Mouse (Mus musculus): ENCODE measurements around the gene Tcf3. TPM values are rescaled to one million over a fixed set of nuclear protein-coding genes. Genes with fewer than 3 reads are reported as not detected.

The Tcf3 gene
- polyA plus RNA-seq, 1 experiment from 2014 or later, result 183 TPM

- H3K27me3 ChIP-seq, result peaks cover 54% of the 10 kb centered on the region
- ATAC-seq (ENCODE audit: insufficient number of reproducible peaks, insufficient read depth, low FRiP score, low TSS enrichment, low read depth), result no peak
- 34% methylated on average over 6 of the region's 6 CpGs for WGBS
Observed at GRCm38 (mm10) chr10:80363734-80364133, 69.7 kb downstream of the Tcf3 start.

More at GRCm38 (mm10) chr10:80363734-80364133, 69.7 kb downstream of the Tcf3 start:
- H3K4me1 ChIP-seq, result no peaks in the 10 kb centered on the region
- no peak overlapping the region for H3K4me3 ChIP-seq
- no peak overlapping the region for H3K27ac ChIP-seq
- H3K9me3 ChIP-seq, result peaks cover 4% of the 10 kb centered on the region; the same call in 1 of the 2 replicates
- 0 out of 2 replicates have a peak overlapping the region, but pooled peaks have one; percentile 2 for H3K9ac ChIP-seq
- H3K36me3 ChIP-seq, result no peaks in the 10 kb centered on the region
- H3K4me2 ChIP-seq, result no peak overlapping the region

Small RNA genes lying within 50 kb of the gene (microRNA-seq; reads per million reads assigned to microRNA genes)
- not detected for gene Gm22721

Other genes starting within 250 kb of the Tcf3 start
- gene Mum1, start 207.2 kb downstream of the Tcf3 start, polyA plus RNA-seq (2015; fragmentation: Nextera tagmentation; extraction: Ambion mirVana), result 96.1 and 97.6 TPM in 2 replicates
- gene Ndufs7, start 184.5 kb downstream of the Tcf3 start, polyA plus RNA-seq (2015; fragmentation: Nextera tagmentation; extraction: Ambion mirVana), result 266 and 299 TPM in 2 replicates
- 27.2 and 33.6 TPM in 2 replicates for gene Gamt, start 172.6 kb downstream of the Tcf3 start, polyA plus RNA-seq (2015; fragmentation: Nextera tagmentation; extraction: Ambion mirVana)
- 66.0 and 70.6 TPM in 2 replicates for gene Dazap1, start 172.2 kb downstream of the Tcf3 start, polyA plus RNA-seq (2015; fragmentation: Nextera tagmentation; extraction: Ambion mirVana)
- gene Rps15, start 141.2 kb downstream of the Tcf3 start, polyA plus RNA-seq (2015; fragmentation: Nextera tagmentation; extraction: Ambion mirVana), result 1,000 and 1,047 TPM in 2 replicates
- 9.3 and 9.4 TPM in 2 replicates for gene Apc2, start 137.7 kb downstream of the Tcf3 start, polyA plus RNA-seq (2015; fragmentation: Nextera tagmentation; extraction: Ambion mirVana)
- gene 2310011J03Rik, start 113.1 kb downstream of the Tcf3 start, polyA plus RNA-seq (2015; fragmentation: Nextera tagmentation; extraction: Ambion mirVana), result 49.3 and 57.9 TPM in 2 replicates
- 4.4 and 4.9 TPM in 2 replicates for gene Pcsk4, start 104.1 kb downstream of the Tcf3 start, polyA plus RNA-seq (2015; fragmentation: Nextera tagmentation; extraction: Ambion mirVana)
- gene Reep6, start 103.7 kb downstream of the Tcf3 start, polyA plus RNA-seq (2015; fragmentation: Nextera tagmentation; extraction: Ambion mirVana), result 6.0 and 6.3 TPM in 2 replicates
- 3.2 and 4.3 TPM in 2 replicates for gene Adamtsl5, start 85.2 kb downstream of the Tcf3 start, polyA plus RNA-seq (2015; fragmentation: Nextera tagmentation; extraction: Ambion mirVana)
- gene Plk5, start 77.2 kb downstream of the Tcf3 start, polyA plus RNA-seq (2015; fragmentation: Nextera tagmentation; extraction: Ambion mirVana), result 1.8 and 2.6 TPM in 2 replicates
- 8.9 and 10.4 TPM in 2 replicates for gene Mex3d, start 46.0 kb downstream of the Tcf3 start, polyA plus RNA-seq (2015; fragmentation: Nextera tagmentation; extraction: Ambion mirVana)
- gene Mbd3, start 34.1 kb downstream of the Tcf3 start, polyA plus RNA-seq (2015; fragmentation: Nextera tagmentation; extraction: Ambion mirVana), result 263 and 297 TPM in 2 replicates
- 447 and 479 TPM in 2 replicates for gene Uqcr11, start 26.8 kb downstream of the Tcf3 start, polyA plus RNA-seq (2015; fragmentation: Nextera tagmentation; extraction: Ambion mirVana)
- gene Onecut3, start 61.2 kb upstream of the Tcf3 start, polyA plus RNA-seq (2015; fragmentation: Nextera tagmentation; extraction: Ambion mirVana), result not detected in 2 replicates
- gene Atp8b3, start 105.5 kb upstream of the Tcf3 start, polyA plus RNA-seq (2015; fragmentation: Nextera tagmentation; extraction: Ambion mirVana), result 0.04 and 0.28 TPM in 2 replicates
- 25.9 and 31.3 TPM in 2 replicates for gene Rexo1, start 127.9 kb upstream of the Tcf3 start, polyA plus RNA-seq (2015; fragmentation: Nextera tagmentation; extraction: Ambion mirVana)
- 9.5 and 12.0 TPM in 2 replicates for gene Klf16, start 143.7 kb upstream of the Tcf3 start, polyA plus RNA-seq (2015; fragmentation: Nextera tagmentation; extraction: Ambion mirVana)
- 84.6 and 85.3 TPM in 2 replicates for gene Abhd17a, start 156.7 kb upstream of the Tcf3 start, polyA plus RNA-seq (2015; fragmentation: Nextera tagmentation; extraction: Ambion mirVana)
- gene Scamp4, start 169.2 kb upstream of the Tcf3 start, polyA plus RNA-seq (2015; fragmentation: Nextera tagmentation; extraction: Ambion mirVana), result 79.6 and 95.1 TPM in 2 replicates
- 5.9 and 9.1 TPM in 2 replicates for gene Adat3, start 169.2 kb upstream of the Tcf3 start, polyA plus RNA-seq (2015; fragmentation: Nextera tagmentation; extraction: Ambion mirVana)
- gene Gm49322, start 172.4 kb upstream of the Tcf3 start, polyA plus RNA-seq (2015; fragmentation: Nextera tagmentation; extraction: Ambion mirVana), result 4.3 and 4.6 TPM in 2 replicates
- gene Csnk1g2, start 189.2 kb upstream of the Tcf3 start, polyA plus RNA-seq (2015; fragmentation: Nextera tagmentation; extraction: Ambion mirVana), result 131 and 169 TPM in 2 replicates
- 76.8 and 82.4 TPM in 2 replicates for gene Btbd2, start 223.4 kb upstream of the Tcf3 start, polyA plus RNA-seq (2015; fragmentation: Nextera tagmentation; extraction: Ambion mirVana)
- gene Mknk2, start 244.5 kb upstream of the Tcf3 start, polyA plus RNA-seq (2015; fragmentation: Nextera tagmentation; extraction: Ambion mirVana), result 78.3 and 86.3 TPM in 2 replicates

All from embryonic facial prominence, embryonic 13.5 days (tissue).